Mouse (Mus musculus) stomach, postnatal 0 days (tissue): Measurements from ENCODE around the gene Wscd1.

Source experiments
- CTCF ChIP-seq: IDR thresholded peaks from 2 replicates; pipeline ENCODE4 v1.5.1; 2016; ENCODE audit warnings: antibody characterized with exemption, low read depth, mild to moderate bottlenecking, moderate library complexity
- EP300 ChIP-seq: optimal IDR thresholded peaks from 2 replicates; pipeline ENCODE3; 2016; ENCODE audit warnings: antibody characterized with exemption

- TF ChIP-seq CTCF = no peak
- no peak for TF ChIP-seq EP300
Observed at GRCm38 (mm10) chr11:71763651-71764275, 14.0 kb downstream of the Wscd1 start.
